Mouse (Mus musculus) heart, embryonic 16.5 days (tissue): ENCODE results near the gene Copb1. TPM values are rescaled to one million over a fixed set of nuclear protein-coding genes. Genes with fewer than 3 reads are reported as not detected.
A peak's percentile ranks its signal among the peaks of the same experiment; 100 is the strongest.

ENCODE experiments used
- ATAC-seq: fragments of 200-750 bp; cut with Nextera tagmentation; replicated peaks from 2 replicates; pipeline ENCODE4 v1.8.0; 2017; ENCODE audit warnings: moderate number of reproducible peaks; ENCODE audit not compliant: insufficient read depth, low FRiP score; ENCODE audit errors: extremely low read depth
- H3K27ac ChIP-seq: fragments of 300-500 bp; sonication (generic); 2 replicates; pipeline ENCODE4 v1.5.1; 2014; ENCODE audit warnings: mild to moderate bottlenecking, low read length, control low read depth, moderate library complexity
- H3K27me3 ChIP-seq: fragments of 300-500 bp; sonication (generic); 2 replicates; pipeline ENCODE4 v1.6.1; 2014; ENCODE audit warnings: low read length, mixed read lengths; ENCODE audit not compliant: control insufficient read depth, insufficient read depth
- H3K36me3 ChIP-seq: fragments of 300-500 bp; sonication (generic); 2 replicates; pipeline ENCODE4 v1.6.1; 2014; ENCODE audit not compliant: control insufficient read depth, insufficient read depth
- H3K4me1 ChIP-seq: fragments of 300-500 bp; sonication (generic); 2 replicates; pipeline ENCODE4 v1.6.1; 2014; ENCODE audit warnings: low read length, mixed read lengths; ENCODE audit not compliant: control insufficient read depth, insufficient read depth
- H3K4me2 ChIP-seq: fragments of 300-500 bp; sonication (generic); 2 replicates; pipeline ENCODE4 v1.6.1; 2014; ENCODE audit warnings: low read depth, mild to moderate bottlenecking, control low read depth, low read length
- H3K4me3 ChIP-seq: fragments of 300-500 bp; sonication (generic); 2 replicates; pipeline ENCODE4 v1.5.1; 2014; ENCODE audit warnings: mild to moderate bottlenecking, control low read depth, low read length
- H3K9ac ChIP-seq: fragments of 300-500 bp; sonication (generic); 2 replicates; pipeline ENCODE4 v1.6.1; 2014; ENCODE audit warnings: low read length, control low read depth
- H3K9me3 ChIP-seq: fragments of 300-500 bp; sonication (generic); replicated peaks from 2 replicates; pipeline ENCODE4 v1.6.1; 2016; ENCODE audit warnings: low read length; ENCODE audit not compliant: control insufficient read depth
- WGBS: fragments of 180-500 bp; shearing (Covaris S2); extraction: QIAGEN DNeasy Blood & Tissue Kit; methylation state at CpG from one replicate; pipeline ENCODE4 v1.1.7; 2014; 5-methylcytosine and 5-hydroxymethylcytosine counted together
- polyA plus RNA-seq: library from polyadenylated mRNA; unstranded; fragments of >200 nt; fragmentation: Nextera tagmentation; extraction: Ambion mirVana; gene quantifications from 2 replicates; pipeline ENCODE4 v1.2.1, GENCODE M21; 2015

Gene Copb1
- 73.3 and 79.4 TPM in 2 replicates for polyA plus RNA-seq

DNA sequence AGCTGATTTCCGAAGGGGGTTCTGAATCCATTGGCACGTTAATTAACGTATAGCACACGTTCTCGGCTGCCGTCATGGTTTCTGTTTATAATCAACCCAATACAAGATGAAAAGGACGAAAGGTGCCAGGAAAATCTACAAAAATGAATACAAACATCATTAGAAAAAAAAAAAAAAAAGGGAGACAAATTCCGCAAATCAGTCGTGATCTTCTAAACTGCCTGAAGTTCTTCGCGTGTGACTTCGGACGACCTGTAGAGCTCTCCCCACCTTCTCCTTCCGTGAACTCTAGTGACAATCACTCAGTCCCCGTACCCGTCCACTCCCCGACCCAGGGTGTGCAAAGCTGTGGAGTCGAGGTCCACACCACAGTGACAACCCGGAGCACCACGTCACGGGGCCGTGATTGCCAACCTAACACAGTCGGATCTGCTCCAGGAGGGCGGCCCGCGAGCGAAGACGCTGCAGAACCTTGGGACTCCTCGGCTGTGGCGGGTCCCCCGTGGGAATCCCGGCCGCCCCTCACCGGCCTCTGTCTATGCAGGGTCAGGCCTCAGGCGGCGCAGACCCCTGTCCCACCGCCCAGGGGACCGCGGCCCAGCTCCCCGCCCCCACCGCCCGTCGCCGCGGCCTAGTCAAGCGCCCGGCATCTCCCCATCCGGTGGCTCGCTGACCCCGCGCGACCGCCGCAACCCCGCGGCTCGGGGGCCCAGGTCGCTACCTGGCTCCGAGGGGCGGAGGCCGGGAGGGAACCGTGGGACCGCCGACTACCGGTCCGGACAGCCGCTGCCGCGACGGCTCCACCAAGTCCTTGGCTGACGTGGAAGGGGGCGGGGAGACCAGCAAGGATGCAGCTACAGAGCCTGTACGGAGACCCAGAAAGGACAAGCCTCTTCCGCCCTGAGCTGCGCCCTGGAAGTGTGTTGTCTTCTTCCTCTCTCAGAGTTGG, at the start of gene Copb1:
Copb1 (minus strand) TSS at position 827 of the 949 bp plus-strand sequence.
- Histone ChIP-seq H3K27ac (peak within 1 kb of the TSS; percentile 69), H3K9me3 (no peaks in the 10 kb centered on the region), H3K9ac (peak within 1 kb of the TSS; percentile 97), H3K4me2 (peak within 1 kb of the TSS; percentile 73), H3K4me3 (peak within 1 kb of the TSS; percentile 97), H3K36me3 (peaks cover 19% of the 10 kb centered on the region), H3K4me1 (peaks cover 12% of the 10 kb centered on the region), H3K27me3 (no peaks in the 10 kb centered on the region)
- WGBS, result 1% methylated on average over 74 of the region's 75 CpGs
- ATAC-seq, result peak; percentile 96

DNA sequence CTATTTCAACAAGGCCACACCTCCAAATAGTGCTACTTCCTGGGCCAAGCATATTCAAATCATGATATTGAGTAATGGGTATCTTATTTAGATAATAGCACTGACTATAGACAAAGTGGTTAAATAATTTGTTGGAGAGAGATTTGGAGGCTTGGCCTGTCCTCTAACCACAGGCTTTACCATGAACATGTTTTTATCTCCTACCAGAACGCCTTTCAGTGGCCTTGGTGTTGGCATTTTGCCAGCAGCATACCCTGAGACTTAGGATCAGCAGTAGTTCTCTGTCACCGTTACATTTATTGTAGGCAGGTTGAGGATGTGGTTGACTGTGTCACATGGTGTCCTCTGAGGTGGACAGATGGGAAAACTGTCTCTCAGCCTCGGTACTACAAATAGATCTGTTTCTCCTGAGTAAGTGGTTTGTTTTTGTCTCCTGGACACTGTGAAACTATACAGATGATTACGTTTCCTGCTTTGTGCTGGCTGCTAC, 46.8 kb upstream of the Copb1 start:
- no peak for ATAC-seq
- H3K27ac ChIP-seq, result no peak overlapping the region
- 27% methylated on average over 4 of the region's 4 CpGs for WGBS

DNA sequence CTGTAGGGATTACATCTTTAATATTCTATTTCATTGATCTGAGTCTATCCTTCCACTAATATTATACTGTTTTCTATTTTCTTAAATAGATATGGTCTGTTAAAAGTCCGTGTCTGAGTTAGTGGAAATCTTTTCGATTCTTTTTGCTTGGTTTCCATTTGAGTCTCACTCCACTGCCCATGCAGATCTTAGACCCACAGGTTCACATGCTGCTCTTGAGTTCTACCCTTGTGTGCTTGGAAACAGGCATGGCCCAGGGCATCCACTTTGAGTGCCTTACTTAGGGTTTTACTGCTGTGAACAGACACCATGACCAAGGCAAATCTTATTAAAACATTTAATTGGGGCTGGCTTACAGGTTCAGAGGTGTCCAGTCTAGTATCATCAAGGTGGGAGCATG, 46.3 kb upstream of the Copb1 start:
- Histone ChIP-seq H3K36me3 (no peaks in the 10 kb centered on the region), H3K4me2 (no peak overlapping the region), H3K27me3 (no peaks in the 10 kb centered on the region), H3K4me3 (no peak overlapping the region), H3K4me1 (no peaks in the 10 kb centered on the region), H3K9me3 (no peaks in the 10 kb centered on the region), H3K27ac (no peak overlapping the region), H3K9ac (no peak overlapping the region)
- 78% methylated on average over 2 of the region's 2 CpGs for WGBS
- ATAC-seq, result no peak

More for the DNA sequence above, 46.8 kb upstream of the Copb1 start:
- Histone ChIP-seq H3K9me3 (no peaks in the 10 kb centered on the region), H3K9ac (no peak overlapping the region), H3K4me2 (no peak overlapping the region), H3K27me3 (no peaks in the 10 kb centered on the region), H3K4me3 (no peak overlapping the region), H3K36me3 (no peaks in the 10 kb centered on the region), H3K4me1 (no peaks in the 10 kb centered on the region)

DNA sequence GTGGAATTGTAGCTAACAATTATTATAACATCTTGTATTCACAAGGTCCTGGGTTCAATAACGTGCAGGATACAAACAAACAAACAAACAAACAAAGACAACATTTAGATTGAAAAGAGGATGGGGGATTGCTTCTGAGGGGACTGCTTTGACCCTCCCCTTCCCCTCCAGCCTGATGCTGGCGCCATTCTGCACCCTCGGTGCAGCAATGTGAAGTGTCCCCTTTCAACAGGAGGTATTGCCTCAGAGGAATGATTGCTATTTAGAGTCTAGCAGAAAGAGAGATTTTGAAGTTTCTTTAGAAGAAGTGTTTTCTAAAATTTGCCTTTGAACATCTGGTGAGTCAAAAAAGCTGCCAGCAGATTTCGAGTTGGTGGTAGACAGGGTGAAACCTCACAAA, 44.7 kb upstream of the Copb1 start:
- no peak overlapping the region for H3K4me3 ChIP-seq

DNA sequence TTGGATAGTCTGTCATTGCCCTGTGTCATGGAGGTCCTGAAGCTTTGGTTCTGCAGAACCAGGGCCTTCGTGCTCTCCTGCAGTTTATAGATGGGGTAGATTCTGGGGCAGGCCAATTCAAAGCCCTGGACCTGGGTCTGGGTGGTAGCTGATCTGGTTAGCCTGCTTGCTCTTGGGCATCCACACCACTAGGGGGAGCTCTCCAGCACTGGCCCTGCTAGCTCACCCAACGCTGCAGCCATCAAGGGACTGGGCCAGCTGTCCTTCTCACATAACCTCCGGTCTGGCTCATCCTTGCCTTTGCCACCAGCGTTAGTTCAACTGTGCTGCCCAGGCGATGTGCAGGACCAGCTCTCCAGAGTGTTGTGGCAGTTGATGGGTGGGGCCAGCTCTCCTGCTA, 40.2 kb upstream of the Copb1 start:
- H3K36me3 ChIP-seq, result no peaks in the 10 kb centered on the region
- no peak overlapping the region for H3K27ac ChIP-seq
- no peaks in the 10 kb centered on the region for H3K27me3 ChIP-seq
- H3K4me1 ChIP-seq, result peaks cover 8% of the 10 kb centered on the region; the same call in 1 of the 2 replicates
- 83% methylated on average over 5 of the region's 5 CpGs for WGBS
- no peaks in the 10 kb centered on the region for H3K9me3 ChIP-seq
- H3K4me2 ChIP-seq, result no peak overlapping the region
- no peak overlapping the region for H3K9ac ChIP-seq
- no peak for ATAC-seq
- no peak overlapping the region for H3K4me3 ChIP-seq

More for the DNA sequence above, 44.7 kb upstream of the Copb1 start:
- Histone ChIP-seq H3K4me1 (no peaks in the 10 kb centered on the region), H3K9me3 (no peaks in the 10 kb centered on the region), H3K27me3 (no peaks in the 10 kb centered on the region), H3K4me2 (no peak overlapping the region), H3K36me3 (no peaks in the 10 kb centered on the region), H3K27ac (no peak overlapping the region), H3K9ac (no peak overlapping the region)
- 46% methylated on average over 4 of the region's 4 CpGs for WGBS
- ATAC-seq, result no peak

DNA sequence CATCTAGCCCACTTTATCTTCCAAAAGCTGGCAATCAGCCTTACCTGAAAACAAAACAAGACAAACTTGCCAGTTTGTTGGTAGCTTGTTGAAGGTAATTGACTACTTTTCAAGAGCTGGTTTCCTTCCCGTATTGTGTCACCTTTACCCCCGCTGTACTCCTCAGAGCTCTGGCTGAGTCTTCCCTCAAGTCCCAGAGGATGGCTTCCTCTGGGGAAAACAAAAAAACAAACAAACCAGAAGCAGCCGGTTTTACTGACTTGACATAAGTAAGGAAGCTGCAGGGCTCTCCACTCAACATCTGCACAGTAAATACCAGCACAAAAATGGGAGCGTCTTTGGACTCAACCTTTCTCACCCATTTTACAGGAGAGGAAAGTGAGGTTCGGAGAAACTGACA, 39.4 kb upstream of the Copb1 start:
- Histone ChIP-seq H3K9me3 (no peaks in the 10 kb centered on the region), H3K4me3 (no peak overlapping the region), H3K9ac (no peak overlapping the region), H3K4me1 (peaks cover 8% of the 10 kb centered on the region; the same call in 1 of the 2 replicates), H3K27me3 (no peaks in the 10 kb centered on the region), H3K4me2 (no peak overlapping the region), H3K36me3 (no peaks in the 10 kb centered on the region), H3K27ac (no peak overlapping the region)
- ATAC-seq, result no peak
- WGBS, result 73% methylated on average over 5 of the region's 5 CpGs

DNA sequence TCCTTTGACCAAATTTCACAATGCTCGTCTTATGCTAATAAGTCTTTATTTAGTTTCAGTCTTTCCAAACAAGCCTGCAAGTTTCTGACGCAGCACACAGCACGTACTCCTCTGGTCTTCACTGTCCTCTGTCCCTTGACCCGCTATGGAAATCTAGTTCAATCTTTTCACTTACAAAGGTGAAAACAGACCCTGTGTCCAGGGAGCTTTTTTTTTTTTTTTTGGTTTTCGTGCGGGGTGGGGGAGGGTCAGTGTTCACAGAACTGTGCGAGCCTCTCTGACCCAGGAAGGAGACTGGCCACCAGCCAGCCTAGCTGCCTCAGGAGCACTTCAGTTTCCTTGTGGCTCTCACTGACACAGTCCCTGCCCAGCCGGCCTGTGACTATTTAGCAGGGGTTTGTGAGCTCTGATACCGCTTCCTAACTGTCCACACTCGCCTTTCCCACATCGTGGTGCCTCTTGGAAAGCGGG, 38.0 kb upstream of the Copb1 start:
- Histone ChIP-seq H3K4me3 (peak overlapping the region; percentile 51), H3K36me3 (no peaks in the 10 kb centered on the region), H3K27ac (peak overlapping the region; percentile 76), H3K9ac (peak overlapping the region; percentile 68), H3K9me3 (no peaks in the 10 kb centered on the region), H3K4me2 (peak overlapping the region; percentile 61), H3K4me1 (peaks cover 8% of the 10 kb centered on the region; the same call in 1 of the 2 replicates), H3K27me3 (no peaks in the 10 kb centered on the region)
- ATAC-seq, result peak; percentile 56; the same call in 1 of the 2 replicates
- 6% methylated on average over 12 of the region's 12 CpGs for WGBS

DNA sequence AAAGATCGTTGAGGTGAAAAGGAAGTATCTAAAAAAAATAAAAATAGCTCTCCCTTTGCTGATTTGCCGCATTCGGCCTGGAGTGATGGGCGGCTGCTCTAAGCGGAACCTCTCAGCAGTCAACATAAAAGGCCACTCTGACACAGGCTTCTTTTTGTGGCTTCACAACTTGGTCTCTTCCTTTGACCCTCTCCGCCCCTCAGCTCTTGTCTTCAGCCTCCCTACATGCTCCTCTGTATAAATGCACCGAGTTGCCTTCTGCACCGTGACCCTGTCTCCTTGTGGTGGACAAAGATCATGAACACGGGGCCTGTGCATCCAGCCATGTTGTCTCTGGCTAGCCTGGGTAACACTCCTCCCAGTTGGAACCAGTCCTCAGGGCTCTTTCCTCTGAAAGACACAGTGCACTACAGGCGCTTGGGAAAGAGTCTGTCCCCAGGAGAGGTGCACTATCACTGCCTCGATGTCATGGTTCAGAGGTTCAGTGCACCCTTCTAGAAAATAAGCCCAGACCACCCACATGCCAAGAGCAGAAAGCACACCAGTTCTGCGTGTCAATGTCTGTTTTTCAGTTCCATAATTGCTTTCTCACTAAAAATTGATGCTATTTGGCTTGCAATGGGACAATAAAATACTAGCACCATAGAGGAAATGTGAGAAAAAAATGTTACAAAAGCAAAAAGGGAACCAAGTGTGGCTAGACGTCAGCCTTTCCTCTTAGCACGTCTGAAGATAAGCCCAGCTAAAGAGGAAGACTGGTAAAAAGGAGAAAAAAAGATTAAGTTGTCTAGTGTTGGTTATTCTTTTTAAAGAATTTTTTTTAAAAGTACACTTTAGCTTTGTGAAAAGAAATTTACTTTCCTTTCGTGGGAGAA, 37.2 kb upstream of the Copb1 start:
- no peak; the same call in 1 of the 2 replicates for ATAC-seq
- Histone ChIP-seq H3K4me2 (peak overlapping the region; percentile 61; the same call in 1 of the 2 replicates), H3K27ac (peak overlapping the region; percentile 66), H3K36me3 (no peaks in the 10 kb centered on the region), H3K9ac (peak overlapping the region; percentile 68), H3K4me3 (no peak overlapping the region), H3K4me1 (peaks cover 8% of the 10 kb centered on the region; the same call in 1 of the 2 replicates), H3K27me3 (no peaks in the 10 kb centered on the region), H3K9me3 (no peaks in the 10 kb centered on the region)
- WGBS, result 45% methylated on average over 15 of the region's 15 CpGs
